Mouse (Mus musculus) layer of hippocampus, adult 9-11 months (tissue): ENCODE measurements around the gene Sumf1.

Experiments
- DNase-seq: peaks from one replicate; pipeline ENCODE4 v3.0.0; 2022

The Sumf1 gene

DNA sequence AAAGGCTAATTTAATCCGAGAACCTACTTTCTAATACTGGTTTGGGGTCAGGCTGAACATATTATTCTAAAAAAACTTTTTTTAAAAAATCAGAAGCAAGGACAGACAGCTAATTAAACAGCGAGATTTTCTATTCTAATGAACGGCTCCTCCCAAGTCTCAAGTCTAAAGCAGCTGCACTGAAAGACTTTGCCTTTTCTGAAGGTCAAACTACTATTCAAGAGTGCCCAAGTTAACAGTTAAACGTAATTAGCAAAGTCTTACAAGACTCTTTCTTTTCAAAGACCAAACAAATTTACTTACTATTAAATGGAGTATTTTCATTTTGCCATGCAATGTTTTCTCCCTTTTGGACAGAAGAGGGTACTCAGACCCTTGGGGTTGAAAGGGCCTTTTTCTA is 20.8 kb upstream of the Sumf1 start:
- DNase-seq = no peak

DNA sequence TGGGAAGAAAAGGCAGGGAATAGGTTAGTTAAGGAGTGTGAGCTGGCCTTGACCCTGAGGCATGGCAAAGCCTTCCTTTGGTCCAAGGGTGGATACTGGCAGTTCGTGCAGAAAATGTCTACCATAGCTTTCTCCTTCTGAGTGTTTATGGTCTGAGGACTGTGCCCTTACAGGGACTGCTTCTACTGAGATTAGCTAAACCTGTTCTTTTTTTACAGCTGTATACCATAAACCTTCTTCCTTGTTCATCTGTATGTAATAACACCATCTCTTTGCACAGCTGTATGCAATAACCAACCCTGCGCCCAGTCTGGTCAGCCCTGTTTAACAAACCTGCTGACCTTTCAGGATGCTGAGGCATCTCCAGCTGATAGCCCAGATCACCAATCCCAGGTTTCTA is 18.9 kb upstream of the Sumf1 start:
- DNase-seq = no peak

DNA sequence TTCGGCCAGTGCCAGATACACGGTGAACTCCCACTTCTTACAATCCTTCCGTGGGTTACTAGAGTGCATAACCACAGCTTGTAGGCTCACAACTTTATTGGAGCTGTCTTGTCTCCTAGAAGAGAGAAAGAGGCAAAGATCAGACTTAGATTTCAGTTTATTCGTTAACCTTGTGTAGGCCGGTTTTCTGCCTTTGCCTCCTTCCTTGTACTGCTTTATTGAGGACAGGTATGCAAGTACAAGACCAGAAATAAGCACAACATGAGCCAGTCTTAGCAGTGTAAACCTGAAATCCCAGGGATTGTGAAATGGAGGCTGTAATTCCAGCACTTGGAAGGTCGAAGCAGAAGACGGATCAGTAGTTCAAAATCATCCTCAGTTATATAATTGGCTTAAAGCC is 12.9 kb upstream of the Sumf1 start:
- no peak for DNase-seq

DNA sequence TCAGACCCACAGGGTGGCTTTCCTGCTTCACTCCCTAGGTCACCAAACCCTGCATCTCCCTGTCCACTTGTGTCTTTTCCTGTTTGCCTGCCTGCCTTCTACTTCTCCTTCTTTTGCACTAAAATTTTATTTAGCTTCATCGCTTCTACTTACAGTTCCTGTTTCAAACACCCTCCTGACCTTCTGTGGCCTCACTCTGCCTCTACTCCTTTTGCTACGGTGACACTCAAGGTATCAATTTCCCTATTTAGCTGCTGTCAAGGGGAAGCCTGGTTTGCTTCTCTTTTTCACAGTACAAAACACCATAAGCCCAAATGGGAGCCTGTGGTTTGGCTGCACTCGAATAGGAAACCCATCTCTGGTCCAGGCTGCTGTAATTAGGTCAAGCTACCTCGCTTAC is 11.7 kb upstream of the Sumf1 start:
- DNase-seq = no peak

DNA sequence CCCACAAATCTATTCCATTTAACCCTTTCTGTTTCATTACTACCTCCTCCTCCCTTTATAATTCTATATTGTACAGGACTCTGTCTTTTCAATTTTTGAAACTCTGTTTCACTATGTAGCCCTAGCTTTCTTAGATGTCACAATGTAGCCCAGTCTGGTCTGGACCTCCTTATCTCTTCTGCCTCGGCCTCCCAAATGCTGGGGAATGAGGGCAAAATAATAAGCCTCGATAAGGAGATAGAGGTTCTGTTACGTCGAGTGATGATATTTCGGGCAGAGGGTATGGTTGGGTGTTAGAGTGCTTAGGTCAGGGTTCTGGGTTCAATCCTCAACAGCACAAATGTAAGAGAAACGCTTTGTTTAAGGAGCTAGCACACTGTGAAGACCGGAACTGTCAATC is 11.3 kb upstream of the Sumf1 start:
- DNase-seq = no peak

DNA sequence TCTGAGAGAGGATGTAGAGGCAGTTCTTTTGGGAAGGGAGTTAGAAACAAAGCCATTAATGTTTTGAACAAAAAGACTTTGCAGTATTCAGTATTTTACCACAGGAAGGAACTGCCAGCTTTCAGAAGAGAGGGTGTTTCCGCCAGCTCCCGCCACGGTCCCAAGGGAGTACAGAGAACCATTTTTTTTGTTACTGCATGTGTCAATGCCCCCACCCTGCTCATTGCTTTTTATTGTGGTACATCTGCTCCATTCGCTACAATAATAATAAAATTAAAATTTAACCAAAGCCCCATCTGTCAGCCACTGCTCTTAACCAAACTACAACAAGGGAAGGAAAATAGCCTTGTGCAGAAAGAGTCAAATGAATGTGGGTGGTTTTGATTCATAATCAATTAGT is 7.2 kb upstream of the Sumf1 start:
- peak; percentile 24 for DNase-seq

DNA sequence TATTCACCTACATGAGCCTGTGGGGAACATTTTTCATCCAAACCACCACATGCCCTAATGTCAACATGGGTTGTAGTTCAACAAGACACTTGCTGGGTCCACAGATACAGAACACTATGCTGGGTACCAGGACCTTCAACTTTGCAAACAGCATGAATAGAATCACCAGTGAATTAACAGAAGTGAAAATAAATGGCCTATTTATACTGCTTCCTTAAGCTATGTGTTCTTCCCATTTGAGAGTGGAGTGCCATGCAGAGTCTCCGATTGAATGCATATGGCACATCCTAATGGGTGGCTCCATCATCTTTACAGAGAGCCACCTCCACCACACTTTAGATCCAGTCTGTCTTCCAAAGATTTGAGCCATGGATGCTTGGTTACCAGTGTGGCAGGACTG is 5.3 kb upstream of the Sumf1 start:
- DNase-seq = no peak

DNA sequence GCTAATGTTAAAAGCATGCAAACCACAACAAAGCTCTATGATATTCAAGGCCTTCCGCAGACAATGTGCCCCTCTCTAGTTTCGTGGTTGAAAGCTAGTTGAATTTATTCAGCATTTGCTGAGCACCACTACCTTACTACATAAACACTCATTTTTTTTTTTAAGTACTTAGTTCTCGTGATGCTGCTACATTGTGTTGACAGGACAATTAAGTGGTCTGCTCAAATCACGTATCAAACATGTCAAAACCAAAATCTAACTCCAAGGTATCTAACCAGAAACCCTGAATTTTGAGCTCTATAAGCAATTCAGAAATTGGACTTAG is 265 bp upstream of the Sumf1 start:
- no peak for DNase-seq

DNA sequence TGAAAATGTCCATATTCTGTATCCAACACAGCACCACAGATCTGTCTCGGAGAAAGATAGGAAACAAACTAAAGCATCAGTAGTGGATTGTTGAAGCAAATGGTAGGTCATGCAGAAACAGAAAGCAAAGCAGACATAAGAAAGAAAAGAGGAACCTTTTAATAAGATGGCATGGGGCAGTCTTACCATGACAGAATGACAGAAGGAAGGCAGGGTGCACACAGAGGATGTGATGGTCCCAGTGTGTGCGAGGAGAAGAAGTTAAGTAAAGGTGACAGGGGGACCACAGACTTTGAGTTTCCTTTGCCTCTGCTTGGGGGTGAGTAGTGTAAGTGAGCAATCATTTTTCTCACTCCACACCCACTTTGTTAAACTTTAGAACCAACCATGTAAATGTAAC is 6.3 kb downstream of the Sumf1 start:
- DNase-seq = no peak

DNA sequence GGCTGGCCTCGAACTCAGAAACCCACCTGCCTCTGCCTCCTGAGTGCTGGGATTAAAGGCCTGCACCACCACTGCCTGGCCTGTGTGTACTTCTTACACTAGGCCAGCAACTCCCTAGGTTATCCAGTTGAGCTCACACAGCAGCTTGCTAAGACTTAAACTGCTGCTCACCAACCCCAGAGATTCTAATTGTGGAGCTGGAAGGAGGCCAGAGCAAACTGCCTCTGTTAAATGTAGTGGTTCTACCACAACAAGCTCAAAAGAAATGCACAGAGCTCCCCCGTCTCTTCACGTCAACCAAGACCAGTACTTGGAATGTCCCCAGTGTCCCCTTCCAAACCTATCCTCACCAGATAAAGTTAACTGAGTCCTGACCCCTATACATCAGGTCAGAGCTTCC is 11.2 kb downstream of the Sumf1 start:
- DNase-seq = no peak

DNA sequence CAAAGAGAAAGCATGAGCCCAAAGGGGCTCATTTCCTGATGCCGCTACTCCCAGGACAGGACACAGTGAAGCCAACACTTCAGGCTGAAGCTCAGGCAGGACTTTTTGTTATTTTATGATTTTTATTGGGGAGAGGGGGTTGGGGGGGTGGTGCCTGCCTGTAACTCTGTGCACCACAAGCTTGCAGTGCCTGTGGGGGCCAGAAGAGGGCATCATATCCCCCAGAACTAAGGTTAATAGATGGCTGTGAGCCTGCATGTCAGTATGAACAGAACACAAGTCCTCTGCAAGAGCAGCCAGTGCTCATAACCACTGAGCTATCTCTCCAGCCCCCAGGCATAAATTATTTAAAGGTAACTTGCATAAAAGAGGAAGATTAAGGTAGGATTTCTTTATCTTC is 13.2 kb downstream of the Sumf1 start:
- DNase-seq = no peak

DNA sequence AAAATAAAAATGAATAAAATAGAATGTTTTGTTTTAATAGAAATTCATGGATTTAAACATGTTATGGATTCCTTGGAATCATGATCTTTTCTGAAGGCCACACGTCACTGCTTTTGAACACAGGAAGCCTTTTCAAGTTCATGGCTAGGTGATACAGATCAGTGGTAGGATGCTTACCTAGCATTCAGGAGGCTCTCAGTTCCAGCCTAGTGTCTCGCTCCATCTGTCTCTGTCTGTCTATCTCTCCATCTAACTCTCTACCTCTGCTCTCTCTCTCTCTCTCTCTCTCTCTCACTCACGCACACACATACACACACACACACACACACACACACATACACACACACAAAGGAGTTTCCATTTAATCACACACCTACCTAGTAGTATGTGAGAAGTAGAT is 15.9 kb downstream of the Sumf1 start:
- DNase-seq = no peak

DNA sequence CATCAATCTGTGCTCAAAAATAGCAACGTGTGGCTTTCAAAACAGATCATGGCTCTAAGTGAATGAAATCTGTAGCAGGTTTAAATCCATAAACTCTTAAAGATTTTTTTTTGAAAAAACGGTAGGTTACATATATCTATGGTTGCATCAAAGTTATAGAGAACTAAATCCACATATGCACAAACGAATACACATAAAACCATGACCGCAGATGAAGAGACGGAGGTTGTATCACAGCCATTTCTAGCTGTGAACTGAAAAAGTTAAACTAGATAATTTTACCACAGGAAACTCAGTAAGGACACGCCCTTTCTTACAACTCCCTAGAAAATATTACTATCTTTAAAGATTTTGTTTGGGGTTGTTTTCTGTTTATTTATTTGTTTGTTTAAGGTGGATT is 16.7 kb downstream of the Sumf1 start:
- no peak for DNase-seq

DNA sequence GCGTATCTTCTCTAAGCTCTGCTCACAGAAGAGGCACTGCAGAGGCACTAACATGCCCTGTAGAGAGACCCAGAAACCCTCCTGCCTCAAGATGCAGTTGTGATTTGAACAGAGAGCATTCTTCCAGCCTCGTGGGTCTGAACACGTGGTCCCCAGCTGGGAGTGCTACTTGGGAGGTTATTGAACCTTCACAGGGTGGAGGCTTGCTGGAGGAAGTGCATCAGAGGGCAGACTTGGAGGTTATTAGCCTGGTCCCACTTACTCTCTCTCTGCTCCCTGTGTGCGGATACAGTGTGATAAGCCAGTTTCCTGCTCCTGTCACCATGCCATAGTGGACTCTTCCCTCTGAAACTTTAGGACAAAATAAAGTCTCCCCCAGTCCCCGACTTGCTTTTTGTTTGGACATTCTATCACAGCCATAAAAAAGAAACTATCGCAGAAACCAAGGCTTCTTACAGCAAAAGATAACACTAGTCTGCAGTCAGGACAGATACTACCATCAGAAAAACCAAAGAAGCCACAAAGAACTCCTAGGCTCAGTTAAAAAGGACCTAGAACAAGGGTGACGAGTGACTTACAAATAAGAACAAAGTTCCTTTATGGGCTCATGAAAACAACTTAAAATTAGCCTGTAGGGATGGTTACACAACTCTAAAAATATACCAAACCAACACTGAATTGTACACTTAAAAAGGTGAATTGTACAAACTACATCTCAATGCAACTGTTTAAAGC is 17.3 kb downstream of the Sumf1 start:
- DNase-seq = no peak

DNA sequence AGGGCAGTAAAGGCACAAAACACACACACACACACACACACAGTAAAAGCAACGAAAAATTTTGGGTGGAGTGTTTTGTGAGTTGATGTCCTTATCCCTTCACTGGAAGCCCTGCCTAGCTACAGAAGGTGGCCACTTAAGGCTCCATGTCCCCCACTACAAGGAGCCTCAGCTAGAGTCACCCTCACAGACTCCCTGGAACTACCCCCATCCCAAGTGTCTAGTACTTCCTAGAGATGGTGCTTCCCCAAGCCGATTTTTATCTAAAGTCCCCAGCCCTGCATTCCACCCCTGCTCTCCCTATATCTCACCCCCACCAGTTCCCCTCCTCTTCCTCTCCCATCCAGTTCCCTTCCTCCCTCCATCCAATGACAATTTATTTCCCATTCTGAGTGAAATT is 19.8 kb downstream of the Sumf1 start:
- DNase-seq = no peak

DNA sequence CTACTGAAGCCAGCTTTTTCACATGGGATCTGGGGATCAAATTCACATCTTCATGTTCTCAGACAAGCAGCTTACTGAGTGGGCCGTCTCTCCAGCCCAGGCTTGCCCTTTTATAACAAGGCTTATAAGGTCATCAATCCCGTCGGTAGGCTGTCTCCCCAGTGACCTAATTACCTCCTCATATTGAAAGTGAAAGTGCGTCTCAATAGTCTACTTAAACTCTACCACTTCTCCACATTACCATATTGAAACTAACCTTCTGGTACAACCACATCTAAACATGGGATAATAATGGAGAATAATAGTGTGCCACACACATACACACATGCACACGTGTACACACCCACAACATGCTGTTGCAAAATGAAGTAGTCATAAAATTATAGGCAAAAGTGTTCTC is 20.4 kb downstream of the Sumf1 start:
- no peak for DNase-seq

DNA sequence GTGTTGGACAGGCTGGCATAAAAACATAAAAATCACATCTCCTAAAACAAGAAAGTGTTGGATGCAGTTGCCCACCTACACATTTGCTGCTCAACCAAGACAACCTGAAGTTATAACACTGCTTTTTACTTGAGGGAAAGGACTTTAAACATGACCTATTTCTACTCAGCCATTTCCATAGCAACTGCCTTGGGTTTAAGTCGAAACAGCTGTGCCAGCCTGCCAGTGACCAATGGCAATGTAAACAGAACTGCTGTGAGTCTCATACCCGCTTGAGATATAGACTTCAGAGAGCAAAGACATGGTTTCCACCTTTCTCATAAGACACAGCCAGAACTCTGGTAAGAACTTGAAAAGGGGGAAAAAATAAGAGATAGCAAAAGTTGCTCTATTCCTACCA is 24.8 kb downstream of the Sumf1 start:
- DNase-seq = no peak

DNA sequence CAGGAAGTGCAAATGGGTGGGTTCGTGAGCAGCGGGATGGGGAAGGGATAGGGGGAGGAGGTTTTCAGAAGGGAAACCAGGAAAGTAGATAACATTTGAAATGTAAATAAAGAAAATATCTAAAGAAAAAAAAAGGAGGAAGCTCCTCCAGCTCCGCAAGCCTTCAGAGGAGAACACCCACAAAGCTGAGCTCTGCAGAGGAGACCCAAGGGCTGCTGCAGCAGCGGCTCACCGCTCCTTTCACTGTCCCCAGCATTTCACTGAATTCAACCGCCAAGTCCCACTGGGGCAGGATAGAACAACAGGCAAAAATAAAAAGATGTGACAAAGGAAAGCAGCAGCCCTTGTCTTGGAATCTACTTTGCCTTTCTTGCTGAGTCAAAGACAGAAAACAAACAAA is 28.5 kb downstream of the Sumf1 start:
- no peak for DNase-seq

DNA sequence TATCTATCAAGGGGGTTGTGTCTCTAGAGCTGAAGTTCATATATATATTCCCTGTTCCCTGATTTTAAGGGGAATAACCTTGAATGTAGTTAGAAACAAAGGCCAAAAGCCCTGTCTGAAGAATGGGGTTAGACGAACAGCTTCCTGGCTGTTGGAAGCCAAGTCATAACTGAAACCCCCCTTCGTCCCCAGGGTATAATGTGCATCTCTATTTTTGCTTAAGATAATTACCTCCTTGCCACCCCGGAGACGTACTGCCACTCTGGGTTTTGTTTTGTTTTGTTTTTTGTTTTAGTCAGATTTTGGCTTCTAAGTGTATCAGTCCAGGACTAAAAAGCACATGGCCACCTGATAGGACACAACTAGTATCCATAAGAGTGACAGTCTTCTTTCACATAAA is 31.1 kb downstream of the Sumf1 start:
- no peak for DNase-seq

DNA sequence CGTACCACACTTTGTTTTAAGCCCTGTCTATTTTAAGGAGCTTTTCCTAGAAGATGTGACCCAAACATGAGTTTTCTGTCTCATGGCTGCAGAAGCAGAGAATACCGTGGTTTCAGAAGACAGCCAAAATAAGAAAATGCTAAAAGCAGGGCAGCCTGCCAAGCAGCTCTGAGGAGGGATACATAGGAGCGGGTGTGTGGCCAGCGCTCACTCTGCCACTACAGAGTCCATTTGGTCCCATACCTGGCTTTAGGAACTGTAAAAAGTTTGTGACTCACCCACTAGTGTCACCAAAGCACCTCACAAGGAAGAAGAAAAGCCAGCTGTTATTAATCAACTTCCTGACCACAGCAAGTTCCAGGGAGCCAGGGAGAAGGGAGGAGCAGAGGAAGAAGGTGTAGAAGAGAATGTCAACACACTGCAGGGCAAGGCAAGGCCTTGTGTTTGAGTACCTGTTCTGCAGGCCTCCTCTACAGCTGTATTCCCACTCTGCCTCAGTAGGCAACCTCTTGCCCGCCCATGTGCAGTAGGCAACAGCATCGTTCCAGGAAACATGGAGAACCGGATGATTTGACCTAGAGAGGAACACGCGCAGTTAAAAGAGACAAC is 32.6 kb downstream of the Sumf1 start:
- no peak for DNase-seq

DNA sequence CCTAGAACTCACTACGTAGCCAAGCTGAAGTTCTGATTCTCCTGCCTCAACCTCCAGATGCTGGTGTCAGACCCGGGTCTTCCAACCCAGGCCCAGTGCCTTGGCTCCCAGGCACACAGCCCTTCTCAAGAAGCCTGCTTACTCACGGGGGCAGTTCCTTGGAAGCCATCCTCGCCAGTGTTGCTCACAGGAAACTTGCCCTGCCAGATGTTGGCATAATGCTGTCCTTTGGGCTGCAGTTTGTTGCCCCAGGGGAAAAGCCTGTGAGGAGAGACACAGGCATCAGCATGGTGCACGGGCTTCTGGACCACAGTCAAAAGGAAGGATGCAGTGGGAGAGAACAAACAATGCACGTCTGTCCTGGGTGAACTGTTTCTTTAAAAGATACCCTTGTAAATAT is 33.3 kb downstream of the Sumf1 start:
- no peak for DNase-seq

DNA sequence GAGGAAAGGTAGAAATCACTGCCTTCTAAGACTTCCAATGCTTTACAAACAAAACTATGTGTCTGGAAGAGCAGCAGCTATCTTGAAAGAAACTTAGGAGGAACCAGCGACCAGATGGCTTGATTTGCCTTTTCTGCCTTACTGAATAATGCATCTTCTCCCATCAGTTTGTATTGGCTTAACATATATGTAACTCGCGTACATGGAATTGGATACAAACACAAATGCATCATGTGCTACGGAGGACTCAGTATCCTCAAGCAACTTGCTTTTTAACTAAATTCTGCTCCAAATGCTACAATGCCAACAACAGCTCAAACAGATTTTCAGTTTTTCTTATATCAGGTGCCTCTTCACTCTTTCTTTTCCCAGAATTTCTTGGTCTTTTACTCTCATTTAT is 36.1 kb downstream of the Sumf1 start:
- no peak for DNase-seq

DNA sequence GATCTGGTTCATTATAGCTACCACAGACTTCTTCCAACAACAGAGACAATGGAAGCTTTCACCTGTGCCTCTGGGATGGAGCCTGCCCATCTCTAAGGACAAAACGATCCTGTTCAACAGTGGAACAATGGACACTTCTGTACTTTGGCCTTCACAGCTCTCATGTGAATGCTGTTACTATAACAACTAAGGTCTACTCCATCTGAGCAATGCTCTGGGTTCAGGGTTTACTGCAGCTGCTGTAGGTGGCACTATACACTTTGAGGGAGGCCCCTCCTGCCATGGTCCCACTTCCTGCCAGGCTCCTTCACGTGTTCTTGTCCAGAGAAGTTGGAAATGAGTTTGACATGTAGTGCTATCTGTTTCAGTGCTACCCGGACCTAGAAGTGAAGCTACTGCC is 36.9 kb downstream of the Sumf1 start:
- DNase-seq = no peak

DNA sequence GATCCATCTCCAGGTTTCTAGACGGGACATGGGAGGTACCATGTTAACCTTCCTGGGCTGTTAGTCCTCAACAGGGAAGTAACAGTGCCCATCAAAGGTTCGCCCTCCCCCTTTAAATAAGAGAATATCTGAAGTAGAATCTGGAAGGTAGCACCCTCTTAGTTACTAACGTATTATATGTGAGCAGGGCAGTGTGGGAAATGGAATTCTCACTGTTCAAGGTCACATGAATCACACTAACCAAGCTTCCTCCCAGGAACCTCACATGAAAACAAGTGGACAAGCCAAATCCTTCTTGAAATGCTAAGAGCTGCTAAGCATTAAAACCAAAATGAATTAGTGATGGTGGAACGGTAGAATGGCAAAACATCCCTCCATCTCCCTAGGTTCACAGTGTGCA is 38.7 kb downstream of the Sumf1 start:
- DNase-seq = no peak

DNA sequence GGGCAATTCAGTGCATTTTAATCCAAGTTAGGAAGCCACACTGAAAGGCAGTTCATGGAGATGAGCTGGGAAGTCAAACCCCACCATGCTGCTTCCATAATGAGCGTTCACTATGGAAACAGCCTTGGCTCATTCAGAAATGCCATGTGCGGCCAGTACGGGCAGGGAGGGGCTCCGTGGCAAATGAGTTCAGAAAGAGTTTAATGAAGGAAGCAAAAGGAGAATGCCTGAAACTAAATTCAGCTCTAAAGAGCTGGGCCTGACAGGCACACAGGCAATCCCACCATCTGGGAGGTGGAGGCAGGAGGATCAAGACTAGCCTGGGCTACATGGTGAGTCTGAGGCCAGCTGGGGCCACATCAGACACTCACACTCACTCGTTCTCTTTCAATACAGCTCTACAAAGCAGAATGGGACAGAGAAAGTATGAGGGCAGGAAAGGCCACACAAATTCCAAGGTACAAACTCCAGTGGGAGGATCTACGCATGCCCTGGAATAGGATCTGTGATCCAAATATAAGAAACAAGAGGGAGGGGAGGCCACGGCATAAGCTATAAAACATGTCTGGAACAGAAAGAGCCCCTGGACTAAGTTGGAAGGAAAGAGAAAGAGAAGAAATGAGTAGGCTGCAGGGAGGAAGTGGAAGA is 39.3 kb downstream of the Sumf1 start:
- DNase-seq = peak; percentile 65
